Mouse (Mus musculus): ENCODE data around the gene Cyp4x1.

Cyp4x1 gene

DNA sequence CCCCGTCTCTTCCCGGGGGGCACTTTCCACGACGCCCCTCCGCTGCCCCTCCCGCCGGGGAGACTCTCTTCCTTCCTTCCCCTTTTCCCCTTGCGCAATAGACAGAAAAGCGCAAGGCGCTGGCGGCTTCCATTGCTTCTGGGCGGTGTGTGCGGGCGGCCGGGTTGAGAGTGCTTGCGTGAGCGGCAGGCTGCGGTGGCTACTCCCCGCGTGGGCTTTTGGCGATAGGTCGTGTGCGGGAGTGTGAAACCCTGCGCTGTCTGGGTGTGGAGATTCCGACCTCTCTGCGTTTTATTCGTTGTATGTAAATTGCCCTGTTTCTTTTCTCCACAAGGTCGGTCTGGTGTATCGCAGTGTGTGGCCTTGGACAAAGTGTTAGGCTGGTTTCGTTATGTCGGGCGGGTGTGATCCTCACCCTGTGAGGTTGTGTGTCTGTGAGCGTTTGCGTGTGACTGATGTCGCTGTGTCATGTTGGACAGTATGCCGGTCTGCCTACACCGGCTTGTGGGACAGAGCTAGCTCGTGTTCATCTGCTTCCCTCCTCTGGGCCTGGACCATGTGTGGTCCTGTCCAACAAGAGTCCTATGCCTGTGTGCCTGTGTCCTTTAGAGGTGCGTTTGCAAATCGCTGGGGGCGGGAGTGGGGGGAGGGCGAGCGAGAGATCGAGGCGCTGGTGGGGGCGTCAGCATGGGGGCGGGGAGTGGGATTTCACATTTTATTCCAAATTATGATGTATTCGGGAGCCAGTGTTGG, 77.0 kb downstream of the Cyp4x1 start:
- DNase-seq (ENCODE audit: low read depth), result peak; percentile 72

DNA sequence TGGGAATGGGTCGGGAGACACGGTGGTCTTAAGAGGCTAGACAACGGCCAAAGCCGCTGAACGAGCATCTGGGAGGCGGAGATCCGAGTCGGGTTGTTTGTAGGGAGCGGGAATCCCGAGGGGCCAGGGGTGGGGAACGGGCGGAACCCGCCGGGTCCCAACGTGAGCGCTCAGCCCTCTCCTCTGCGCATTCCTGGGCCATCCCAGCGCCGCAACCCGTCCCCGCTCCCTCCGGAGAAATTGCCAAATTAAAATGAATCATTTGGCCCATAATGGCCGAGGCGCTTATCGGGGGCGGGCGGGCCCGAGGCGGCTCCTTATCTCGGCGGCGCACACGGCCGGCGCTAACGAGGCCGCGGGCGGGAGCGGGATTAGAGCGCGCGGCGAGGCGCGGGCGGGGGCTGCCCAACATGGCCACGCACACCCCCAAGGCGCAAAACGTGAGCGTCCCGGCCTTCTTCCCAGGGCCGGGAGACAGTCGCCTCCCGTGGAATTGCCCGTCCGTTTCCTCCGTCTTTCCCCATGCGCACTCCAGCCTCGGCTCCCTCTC, 77.6 kb downstream of the Cyp4x1 start, which contains the start of gene Tal1:
Tal1 (plus strand) TSS at position 56 of the 550 bp plus-strand sequence.
- no peak for DNase-seq (ENCODE audit: low read depth)
